Mouse (Mus musculus) brain, embryonic 14.5 days (tissue): ENCODE data around the gene Cdc42bpg.

ENCODE experiments used
- CTCF ChIP-seq: fragments of 200-500 bp; IDR thresholded peaks from 2 replicates; pipeline ENCODE4 v1.5.1; 2012; ENCODE audit warnings: inconsistent platforms, mild to moderate bottlenecking, moderate library complexity, borderline replicate concordance; ENCODE audit not compliant: insufficient read depth, insufficient read length; ENCODE audit errors: extremely low read depth
- POLR2A ChIP-seq: fragments of 200-500 bp; IDR thresholded peaks from 2 replicates; pipeline ENCODE4 v1.6.1; 2012; ENCODE audit warnings: mild to moderate bottlenecking, inconsistent platforms, borderline replicate concordance; ENCODE audit not compliant: poor library complexity, insufficient read depth, insufficient read length, severe bottlenecking; ENCODE audit errors: extremely low read depth

GRCm38 (mm10) chr19:6264200-6264599 lies 42.1 kb upstream of the Cdc42bpg start:
- no peak for TF ChIP-seq POLR2A
- no peak for TF ChIP-seq CTCF
